Mouse (Mus musculus) stomach, embryonic 16.5 days (tissue): ENCODE data around the gene Adam10. TPM values are rescaled to one million over a fixed set of nuclear protein-coding genes. Genes with fewer than 3 reads are reported as not detected.

Experiments used
- ATAC-seq: fragments of 200-750 bp; cut with Nextera tagmentation; 2 replicates; pipeline ENCODE4 v1.8.0; 2017; ENCODE audit warnings: moderate number of reproducible peaks, moderate TSS enrichment; ENCODE audit not compliant: insufficient read depth, low FRiP score
- H3K27ac ChIP-seq: fragments of 300-500 bp; sonication (generic); 2 replicates; pipeline ENCODE4 v1.5.1; 2014; ENCODE audit warnings: low read length
- H3K27me3 ChIP-seq: fragments of 300-500 bp; sonication (generic); 2 replicates; pipeline ENCODE4 v1.6.1; 2014; ENCODE audit warnings: low read length, control low read depth, mixed read lengths; ENCODE audit not compliant: control insufficient read depth, insufficient read depth
- H3K36me3 ChIP-seq: fragments of 300-500 bp; sonication (generic); 2 replicates; pipeline ENCODE4 v1.6.1; 2014; ENCODE audit warnings: low read length; ENCODE audit not compliant: control insufficient read depth, insufficient read depth
- H3K4me1 ChIP-seq: fragments of 300-500 bp; sonication (generic); 2 replicates; pipeline ENCODE4 v1.6.1; 2014; ENCODE audit warnings: low read length, control low read depth, mixed read lengths; ENCODE audit not compliant: control insufficient read depth, insufficient read depth
- H3K4me2 ChIP-seq: fragments of 300-500 bp; sonication (generic); 2 replicates; pipeline ENCODE4 v1.6.1; 2014; ENCODE audit warnings: low read depth, low read length, mixed read lengths
- H3K4me3 ChIP-seq: fragments of 300-500 bp; sonication (generic); replicated peaks from 2 replicates; pipeline ENCODE4 v1.5.1; 2014; ENCODE audit warnings: mild to moderate bottlenecking, low read length
- H3K9ac ChIP-seq: fragments of 300-500 bp; sonication (generic); 2 replicates; pipeline ENCODE4 v1.6.1; 2014; ENCODE audit warnings: low read length
- H3K9me3 ChIP-seq: fragments of 300-500 bp; sonication (generic); replicated peaks from 2 replicates; pipeline ENCODE4 v1.6.1; 2016; ENCODE audit warnings: low read length, control low read depth; ENCODE audit not compliant: control insufficient read depth
- WGBS: fragments of 180-500 bp; shearing (Covaris S2); extraction: QIAGEN DNeasy Blood & Tissue Kit; methylation state at CpG from one replicate; pipeline ENCODE4 v1.1.7; 2014; 5-methylcytosine and 5-hydroxymethylcytosine counted together
- polyA plus RNA-seq: library from polyadenylated mRNA; unstranded; fragments of >200 nt; fragmentation: Nextera tagmentation; extraction: Ambion mirVana; gene quantifications from 2 replicates; pipeline ENCODE4 v1.2.1, GENCODE M21; 2015

Gene Adam10
- 84.8 and 85.7 TPM in 2 replicates for polyA plus RNA-seq

GRCm38 (mm10) chr9:70678682-70679131 is at the start of gene Adam10:
Adam10 (plus strand) TSS chr9:70678997.
- Histone ChIP-seq H3K9me3 (no peaks in the 10 kb centered on the region), H3K27ac (peak within 1 kb of the TSS; percentile 97), H3K36me3 (no peaks in the 10 kb centered on the region), H3K4me3 (peak within 1 kb of the TSS; percentile 97), H3K4me1 (peaks cover 10% of the 10 kb centered on the region), H3K27me3 (no peaks in the 10 kb centered on the region), H3K9ac (peak within 1 kb of the TSS; percentile 99), H3K4me2 (peak within 1 kb of the TSS; percentile 73)
- WGBS = 0% methylated on average over 45 of the region's 48 CpGs
- ATAC-seq = peak; percentile 100

DNA sequence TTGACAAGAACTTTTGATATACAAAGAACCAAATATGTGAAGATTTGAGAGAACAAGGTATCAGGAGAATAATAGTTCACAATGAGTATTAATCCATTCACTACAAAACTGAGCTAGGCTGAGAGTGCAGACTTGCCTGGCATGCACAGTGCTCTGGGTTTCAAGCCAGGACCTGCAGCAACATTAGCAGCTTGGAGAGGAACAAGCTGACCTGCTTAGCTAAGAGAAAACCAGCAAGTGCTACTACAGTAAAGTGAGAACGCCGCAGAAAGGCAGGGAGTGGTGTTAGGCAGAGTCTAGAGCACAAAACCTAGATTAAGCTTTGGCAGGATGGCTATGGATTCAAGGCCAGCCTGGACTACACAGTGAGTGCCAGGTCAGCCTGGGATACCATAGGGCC is 49.1 kb upstream of the Adam10 start:
- H3K9ac ChIP-seq = no peak overlapping the region
- ATAC-seq = no peak
- H3K27me3 ChIP-seq = no peaks in the 10 kb centered on the region
- no peaks in the 10 kb centered on the region for H3K9me3 ChIP-seq
- H3K27ac ChIP-seq = no peak overlapping the region
- H3K36me3 ChIP-seq = no peaks in the 10 kb centered on the region
- no peaks in the 10 kb centered on the region for H3K4me1 ChIP-seq
- 83% methylated on average over 2 of the region's 2 CpGs for WGBS
- no peak overlapping the region for H3K4me3 ChIP-seq
- H3K4me2 ChIP-seq = no peak overlapping the region

DNA sequence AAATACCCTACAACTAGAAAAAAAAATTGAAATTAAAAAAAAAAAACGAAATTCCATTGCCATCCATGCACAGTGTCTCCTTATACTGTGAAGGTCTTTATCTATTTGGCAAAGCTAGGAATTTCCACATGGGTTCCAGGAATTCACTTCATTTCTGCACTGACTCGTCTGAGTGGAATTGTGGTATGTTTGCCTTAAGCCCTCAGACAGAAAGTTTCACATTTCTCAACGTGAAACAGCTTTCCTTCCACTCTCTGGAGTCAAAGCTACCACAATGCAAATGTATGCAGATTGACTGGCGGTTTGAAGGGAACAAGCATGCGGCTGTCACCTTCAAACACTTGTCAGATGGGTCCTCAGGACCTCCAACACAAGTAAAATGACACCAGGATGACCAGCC is 47.1 kb upstream of the Adam10 start:
- no peaks in the 10 kb centered on the region for H3K9me3 ChIP-seq
- H3K4me3 ChIP-seq = no peak overlapping the region
- no peak for ATAC-seq
- 0 out of 2 replicates have a peak overlapping the region, but pooled peaks have one; percentile 4 for H3K27ac ChIP-seq
- no peaks in the 10 kb centered on the region for H3K27me3 ChIP-seq
- WGBS = 19% methylated on average over 5 of the region's 5 CpGs
- no peak overlapping the region for H3K9ac ChIP-seq
- H3K4me1 ChIP-seq = no peaks in the 10 kb centered on the region
- no peak overlapping the region for H3K4me2 ChIP-seq
- no peaks in the 10 kb centered on the region for H3K36me3 ChIP-seq

GRCm38 (mm10) chr9:70636748-70637147 is 42.0 kb upstream of the Adam10 start:
- 65% methylated on average over 2 of the region's 2 CpGs for WGBS
- Histone ChIP-seq H3K9me3 (no peaks in the 10 kb centered on the region), H3K4me3 (no peak overlapping the region), H3K27ac (no peak overlapping the region), H3K27me3 (no peaks in the 10 kb centered on the region), H3K4me2 (no peak overlapping the region), H3K9ac (no peak overlapping the region), H3K4me1 (no peaks in the 10 kb centered on the region), H3K36me3 (no peaks in the 10 kb centered on the region)
- no peak for ATAC-seq

DNA sequence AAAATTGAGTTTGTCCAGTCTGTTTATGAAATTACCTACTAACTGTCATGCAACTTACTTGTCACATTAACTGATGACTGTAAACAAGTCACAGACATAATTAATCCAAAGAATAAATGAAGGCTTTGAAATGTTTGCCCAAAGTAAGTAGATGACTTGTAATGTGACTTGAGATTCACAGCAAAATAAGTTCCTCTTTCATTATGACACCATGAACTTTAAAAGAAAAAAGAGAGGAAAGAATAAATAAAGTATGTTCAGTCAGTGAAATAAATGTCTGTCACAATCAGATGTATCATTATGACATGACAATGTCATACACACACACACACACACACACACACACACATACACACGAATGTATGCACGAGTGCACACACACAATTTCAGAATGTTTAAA is 28.5 kb upstream of the Adam10 start:
- no peaks in the 10 kb centered on the region for H3K27me3 ChIP-seq
- H3K9me3 ChIP-seq = no peaks in the 10 kb centered on the region
- no peak overlapping the region for H3K4me2 ChIP-seq
- WGBS = 65% methylated on average over 2 of the region's 2 CpGs
- no peak overlapping the region for H3K27ac ChIP-seq
- H3K36me3 ChIP-seq = no peaks in the 10 kb centered on the region
- ATAC-seq = no peak
- H3K4me3 ChIP-seq = no peak overlapping the region
- H3K9ac ChIP-seq = no peak overlapping the region
- peaks cover 9% of the 10 kb centered on the region; the same call in 1 of the 2 replicates for H3K4me1 ChIP-seq

DNA sequence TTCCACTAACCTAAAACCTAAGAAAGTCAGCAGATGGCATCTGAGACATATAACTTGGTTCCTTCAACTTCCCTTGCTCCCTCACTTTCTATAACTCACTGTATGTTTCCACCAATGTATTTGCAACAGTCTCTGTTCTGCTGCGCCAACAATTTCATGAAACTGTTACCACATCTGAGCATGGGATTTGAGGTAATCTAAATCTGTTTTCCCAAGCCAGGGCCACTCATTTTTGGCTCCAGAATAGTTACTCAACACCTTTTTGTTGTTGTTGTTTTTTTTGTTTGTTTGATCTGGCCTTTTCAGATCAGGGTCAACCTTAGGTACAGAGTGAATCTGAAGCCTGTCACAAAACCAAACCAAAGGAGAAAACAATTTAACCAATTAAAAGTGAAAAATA is 27.8 kb upstream of the Adam10 start:
- Histone ChIP-seq H3K27ac (no peak overlapping the region), H3K4me3 (no peak overlapping the region), H3K9ac (no peak overlapping the region), H3K27me3 (no peaks in the 10 kb centered on the region), H3K4me2 (no peak overlapping the region), H3K4me1 (peaks cover 9% of the 10 kb centered on the region; the same call in 1 of the 2 replicates), H3K9me3 (no peaks in the 10 kb centered on the region), H3K36me3 (no peaks in the 10 kb centered on the region)
- WGBS = 96% methylated on average over 1 of the region's 1 CpGs
- no peak for ATAC-seq

- Histone ChIP-seq H3K9ac (no peak overlapping the region), H3K9me3 (no peaks in the 10 kb centered on the region), H3K27ac (no peak overlapping the region), H3K4me2 (no peak overlapping the region), H3K4me3 (no peak overlapping the region), H3K36me3 (no peaks in the 10 kb centered on the region), H3K4me1 (peaks cover 14% of the 10 kb centered on the region; the same call in 1 of the 2 replicates), H3K27me3 (no peaks in the 10 kb centered on the region)
- 79% methylated on average over 2 of the region's 2 CpGs for WGBS
- ATAC-seq = no peak
Measured at GRCm38 (mm10) chr9:70652221-70652620, 26.6 kb upstream of the Adam10 start.

- peak overlapping the region; percentile 38 for H3K4me2 ChIP-seq
- 67% methylated on average over 2 of the region's 2 CpGs for WGBS
Measured at GRCm38 (mm10) chr9:70653875-70654274, 24.9 kb upstream of the Adam10 start.

GRCm38 (mm10) chr9:70654496-70654895 is 24.3 kb upstream of the Adam10 start:
- peak overlapping the region; percentile 38 for H3K4me2 ChIP-seq
- H3K9ac ChIP-seq = no peak overlapping the region
- no peak for ATAC-seq
- H3K36me3 ChIP-seq = no peaks in the 10 kb centered on the region
- peaks cover 17% of the 10 kb centered on the region; the same call in 1 of the 2 replicates for H3K4me1 ChIP-seq
- no peaks in the 10 kb centered on the region for H3K9me3 ChIP-seq
- H3K27me3 ChIP-seq = no peaks in the 10 kb centered on the region
- H3K4me3 ChIP-seq = no peak overlapping the region; the same call in 1 of the 2 replicates
- H3K27ac ChIP-seq = no peak overlapping the region
- 77% methylated on average over 4 of the region's 4 CpGs for WGBS

More at GRCm38 (mm10) chr9:70653875-70654274, 24.9 kb upstream of the Adam10 start:
- ATAC-seq = no peak
- Histone ChIP-seq H3K9me3 (no peaks in the 10 kb centered on the region), H3K27me3 (no peaks in the 10 kb centered on the region), H3K27ac (no peak overlapping the region), H3K36me3 (no peaks in the 10 kb centered on the region), H3K4me3 (no peak overlapping the region), H3K4me1 (peaks cover 17% of the 10 kb centered on the region; the same call in 1 of the 2 replicates), H3K9ac (no peak overlapping the region)
